Mouse (Mus musculus): Measurements from ENCODE around the gene Hus1b. TPM values are rescaled to one million over a fixed set of nuclear protein-coding genes. Genes with fewer than 3 reads are reported as not detected.

Gene Hus1b
- polyA plus RNA-seq, 1 experiment from 2014 or later, result not detected

DNA sequence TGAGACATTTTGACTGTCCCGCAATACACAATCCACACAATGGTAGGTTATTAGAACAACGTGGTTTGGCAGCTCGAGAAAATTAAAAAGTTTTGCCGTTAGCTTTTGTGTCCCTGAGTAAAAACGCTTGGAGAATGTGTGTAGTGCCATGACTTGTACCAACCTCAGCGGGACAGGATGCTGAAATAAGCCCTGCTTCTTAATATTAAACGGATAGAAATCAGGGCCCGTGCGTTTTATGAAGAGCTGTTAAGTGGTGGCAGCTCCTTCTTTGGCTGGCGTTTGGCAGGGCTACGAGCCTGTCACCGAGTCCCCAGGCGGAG, 37.7 kb upstream of the Hus1b start:
- peak overlapping the region; percentile 37 for H3K9ac ChIP-seq (ENCODE audit: low read length)

DNA sequence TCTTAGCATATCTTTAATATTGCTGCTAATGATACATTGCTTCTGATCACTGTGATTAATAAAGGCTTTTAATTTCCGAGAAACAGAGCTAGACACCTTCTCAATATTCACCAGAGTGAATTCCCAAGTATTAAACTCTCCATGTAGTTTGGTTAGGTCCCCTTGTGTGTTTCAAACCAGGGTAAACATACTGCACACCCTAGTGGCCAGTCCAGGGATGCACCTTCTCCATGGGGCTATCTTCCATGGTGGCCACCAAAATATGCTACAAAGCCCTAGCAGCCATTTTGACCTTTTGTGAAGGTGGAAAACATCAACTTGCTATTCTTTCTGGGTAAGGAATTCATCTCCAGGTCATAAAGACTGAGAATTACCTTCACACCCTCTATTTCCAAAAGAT, 34.1 kb upstream of the Hus1b start:
- Histone ChIP-seq H3K4me2 (ENCODE audit: low read depth) (no peak overlapping the region), H3K36me3 (ENCODE audit: control insufficient read depth, insufficient read depth, low read length) (no peaks in the 10 kb centered on the region), H3K4me1 (ENCODE audit: control insufficient read depth, insufficient read depth, low read length) (no peaks in the 10 kb centered on the region), H3K27ac (ENCODE audit: low read depth, low read length) (no peak overlapping the region), H3K4me3 (ENCODE audit: low read depth, low read length) (no peak overlapping the region), H3K9ac (ENCODE audit: low read length) (no peak overlapping the region), H3K27me3 (ENCODE audit: control insufficient read depth, insufficient read depth, low read length) (0 out of 2 replicates have a peak, but pooled peaks cover 4% of the 10 kb centered on the region), H3K9me3 (ENCODE audit: control insufficient read depth, low read length) (no peaks in the 10 kb centered on the region)
- WGBS, result 70% methylated on average over 1 of the region's 1 CpGs
- DNase-seq (ENCODE audit: low spot score) (no peak), ATAC-seq (ENCODE audit: insufficient read depth, low FRiP score, low TSS enrichment) (no peak)

More for the DNA sequence above, 37.7 kb upstream of the Hus1b start:
- H3K4me2 ChIP-seq (ENCODE audit: low read depth), result peak overlapping the region; percentile 53
- H3K27ac ChIP-seq (ENCODE audit: low read depth, low read length), result no peak overlapping the region
- no peaks in the 10 kb centered on the region for H3K36me3 ChIP-seq (ENCODE audit: control insufficient read depth, insufficient read depth, low read length)
- H3K27me3 ChIP-seq (ENCODE audit: control insufficient read depth, insufficient read depth, low read length), result 0 out of 2 replicates have a peak, but pooled peaks cover 5% of the 10 kb centered on the region
- DNase-seq (ENCODE audit: low spot score), result no peak
- H3K4me3 ChIP-seq (ENCODE audit: low read depth, low read length), result peak overlapping the region; percentile 27
- no peaks in the 10 kb centered on the region for H3K4me1 ChIP-seq (ENCODE audit: control insufficient read depth, insufficient read depth, low read length)
- no peaks in the 10 kb centered on the region for H3K9me3 ChIP-seq (ENCODE audit: control insufficient read depth, low read length)
- ATAC-seq (ENCODE audit: insufficient read depth, low FRiP score, low TSS enrichment), result no peak
- WGBS, result 21% methylated on average over 13 of the region's 13 CpGs

DNA sequence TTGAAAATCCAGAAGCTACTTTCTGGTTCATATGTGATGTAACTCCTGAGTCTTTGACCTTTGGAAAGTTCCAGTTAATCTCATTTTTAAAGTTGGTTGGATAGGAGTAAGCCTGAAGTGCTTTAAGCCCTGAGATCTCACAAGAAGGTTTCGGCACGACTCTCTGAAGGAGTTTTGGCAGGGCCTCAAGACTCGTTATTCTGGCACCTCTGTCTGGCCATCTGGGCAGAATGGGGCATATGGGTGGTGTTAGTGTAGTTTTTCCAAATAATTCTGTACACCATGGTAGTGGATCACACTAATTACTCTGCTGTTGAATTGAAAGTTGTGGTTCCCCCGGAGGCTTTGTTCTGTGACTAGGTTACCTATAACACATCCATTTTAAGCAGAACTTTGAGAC, 30.7 kb upstream of the Hus1b start:
- Histone ChIP-seq H3K4me1 (ENCODE audit: control insufficient read depth, insufficient read depth, low read length) (peaks cover 4% of the 10 kb centered on the region; the same call in 1 of the 2 replicates), H3K36me3 (ENCODE audit: control insufficient read depth, insufficient read depth, low read length) (no peaks in the 10 kb centered on the region), H3K9me3 (ENCODE audit: control insufficient read depth, low read length) (no peaks in the 10 kb centered on the region), H3K27ac (ENCODE audit: low read depth, low read length) (no peak overlapping the region), H3K9ac (ENCODE audit: low read length) (no peak overlapping the region), H3K27me3 (ENCODE audit: control insufficient read depth, insufficient read depth, low read length) (no peaks in the 10 kb centered on the region), H3K4me3 (ENCODE audit: low read depth, low read length) (no peak overlapping the region), H3K4me2 (ENCODE audit: low read depth) (no peak overlapping the region)
- no peak for DNase-seq (ENCODE audit: low spot score)
- 65% methylated on average over 4 of the region's 4 CpGs for WGBS
- ATAC-seq (ENCODE audit: insufficient read depth, low FRiP score, low TSS enrichment), result no peak

DNA sequence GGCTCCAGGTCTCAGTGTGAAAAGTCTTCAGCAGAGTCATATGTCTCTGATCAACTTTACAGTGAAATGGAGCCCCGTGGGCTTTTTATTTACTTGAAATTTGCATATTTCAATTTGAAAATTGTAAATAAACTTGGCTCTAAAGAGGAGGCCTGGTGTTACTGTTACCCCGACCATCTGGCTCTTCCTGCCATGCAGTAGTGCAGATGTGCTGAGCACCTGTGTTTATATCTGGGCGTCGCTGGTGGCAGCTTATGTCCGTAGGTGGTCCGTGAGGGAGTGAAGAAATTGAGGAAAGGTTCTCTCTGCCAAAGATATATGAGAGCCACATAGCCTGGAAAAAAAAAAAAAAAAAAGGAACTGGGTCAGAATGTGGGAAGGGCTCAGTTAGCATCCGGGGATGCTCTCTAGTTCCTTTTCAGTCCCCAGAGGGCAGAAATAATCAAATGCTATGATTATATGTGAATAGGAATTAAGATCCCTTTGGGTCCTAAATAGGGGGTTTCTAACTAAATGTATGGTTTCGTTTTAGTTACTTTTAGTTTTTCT, 29.1 kb upstream of the Hus1b start:
- DNase-seq (ENCODE audit: low spot score) (no peak), ATAC-seq (ENCODE audit: insufficient read depth, low FRiP score, low TSS enrichment) (no peak)
- WGBS, result 61% methylated on average over 8 of the region's 8 CpGs
- peaks cover 7% of the 10 kb centered on the region; the same call in 1 of the 2 replicates for H3K4me1 ChIP-seq (ENCODE audit: control insufficient read depth, insufficient read depth, low read length)
- no peak overlapping the region for H3K27ac ChIP-seq (ENCODE audit: low read depth, low read length)
- H3K9me3 ChIP-seq (ENCODE audit: control insufficient read depth, low read length), result no peaks in the 10 kb centered on the region
- no peak overlapping the region for H3K9ac ChIP-seq (ENCODE audit: low read length)
- no peak overlapping the region for H3K4me3 ChIP-seq (ENCODE audit: low read depth, low read length)
- no peaks in the 10 kb centered on the region for H3K27me3 ChIP-seq (ENCODE audit: control insufficient read depth, insufficient read depth, low read length)
- no peak overlapping the region for H3K4me2 ChIP-seq (ENCODE audit: low read depth)
- no peaks in the 10 kb centered on the region for H3K36me3 ChIP-seq (ENCODE audit: control insufficient read depth, insufficient read depth, low read length)

DNA sequence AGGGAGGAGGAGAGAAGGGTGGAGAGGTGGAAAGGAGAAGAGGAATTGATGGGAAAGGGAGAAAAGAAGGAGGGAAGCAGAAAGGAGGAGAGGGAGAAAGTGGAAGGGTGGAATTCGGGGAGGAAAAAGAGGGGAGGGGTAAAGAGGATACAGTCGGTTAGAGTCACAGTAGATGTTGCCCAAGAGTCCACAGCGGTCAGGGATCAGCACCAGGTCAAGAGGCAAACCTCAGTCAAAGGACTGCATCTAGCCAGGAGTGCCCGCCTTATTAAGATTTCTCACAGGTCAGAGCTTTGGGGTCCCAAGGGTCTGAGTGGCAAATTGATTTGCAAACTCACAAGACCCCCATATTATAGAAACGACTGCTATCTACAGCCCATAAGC, 26.7 kb upstream of the Hus1b start:
- H3K27me3 ChIP-seq (ENCODE audit: control insufficient read depth, insufficient read depth, low read length), result no peaks in the 10 kb centered on the region
- peak overlapping the region; percentile 88 for H3K4me3 ChIP-seq (ENCODE audit: low read depth, low read length)
- peaks cover 9% of the 10 kb centered on the region; the same call in 1 of the 2 replicates for H3K4me1 ChIP-seq (ENCODE audit: control insufficient read depth, insufficient read depth, low read length)
- WGBS, result 25% methylated on average over 5 of the region's 5 CpGs
- H3K9me3 ChIP-seq (ENCODE audit: control insufficient read depth, low read length), result no peaks in the 10 kb centered on the region
- DNase-seq (ENCODE audit: low spot score) (no peak), ATAC-seq (ENCODE audit: insufficient read depth, low FRiP score, low TSS enrichment) (peak; percentile 52)
- no peak overlapping the region for H3K27ac ChIP-seq (ENCODE audit: low read depth, low read length)
- H3K36me3 ChIP-seq (ENCODE audit: control insufficient read depth, insufficient read depth, low read length), result no peaks in the 10 kb centered on the region
- peak overlapping the region; percentile 57 for H3K4me2 ChIP-seq (ENCODE audit: low read depth)
- H3K9ac ChIP-seq (ENCODE audit: low read length), result peak overlapping the region; percentile 89

DNA sequence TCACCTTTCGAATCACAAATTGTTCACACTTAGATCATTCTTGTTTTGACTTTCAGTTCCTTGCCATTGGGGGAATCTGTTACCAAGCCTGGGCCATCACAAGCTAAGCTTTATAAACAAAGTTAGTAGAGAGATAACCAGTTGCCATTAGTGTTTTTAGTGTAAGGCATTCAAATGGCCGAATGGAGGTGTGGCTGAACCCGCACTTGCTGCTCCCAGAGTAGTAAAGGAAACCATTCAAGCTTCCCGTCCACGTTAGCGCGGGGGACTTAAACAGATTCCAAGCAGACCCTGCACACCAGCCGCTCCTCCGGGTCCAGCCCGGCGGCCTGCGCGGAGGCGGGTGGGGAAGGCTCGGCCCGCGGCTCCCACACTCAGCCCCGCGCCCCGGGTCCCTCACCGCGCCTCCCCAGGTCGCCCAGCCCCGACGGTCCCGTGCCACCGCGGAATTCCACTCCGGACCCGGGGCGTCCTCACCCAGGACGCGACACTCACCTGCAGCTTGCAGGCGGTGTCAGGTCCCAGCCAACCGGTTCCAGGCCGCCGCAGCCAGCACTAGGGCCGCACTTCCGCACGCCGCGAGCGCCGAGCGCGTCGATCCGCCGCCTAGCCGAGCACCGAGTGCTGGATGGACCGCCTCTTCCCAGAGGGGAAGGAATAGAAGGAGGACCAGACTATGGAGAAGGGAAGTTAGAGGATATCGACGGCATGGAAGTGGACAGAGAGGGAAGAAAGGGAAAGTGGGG, 26.1 kb upstream of the Hus1b start, which contains the start of the genes Exoc2 and Gm5447:
Gene Exoc2 (minus strand): TSS at position 593 of the 746 bp plus-strand sequence.
Gene Gm5447 (plus strand): TSS at position 704 of the 746 bp plus-strand sequence.
- Histone ChIP-seq H3K9me3 (ENCODE audit: control insufficient read depth, low read length) (no peaks in the 10 kb centered on the region), H3K4me2 (ENCODE audit: low read depth) (peak within 1 kb of the TSS; percentile 57), H3K4me3 (ENCODE audit: low read depth, low read length) (peak within 1 kb of the TSS; percentile 88), H3K4me1 (ENCODE audit: control insufficient read depth, insufficient read depth, low read length) (peaks cover 9% of the 10 kb centered on the region; the same call in 1 of the 2 replicates), H3K27ac (ENCODE audit: low read depth, low read length) (peak within 1 kb of the TSS; percentile 79), H3K9ac (ENCODE audit: low read length) (peak within 1 kb of the TSS; percentile 89), H3K27me3 (ENCODE audit: control insufficient read depth, insufficient read depth, low read length) (no peaks in the 10 kb centered on the region), H3K36me3 (ENCODE audit: control insufficient read depth, insufficient read depth, low read length) (no peaks in the 10 kb centered on the region)
- ATAC-seq (ENCODE audit: insufficient read depth, low FRiP score, low TSS enrichment) (peak; percentile 97), DNase-seq (ENCODE audit: low spot score) (peak; percentile 91)
- WGBS, result under 1% methylated on average over 53 of the region's 54 CpGs

DNA sequence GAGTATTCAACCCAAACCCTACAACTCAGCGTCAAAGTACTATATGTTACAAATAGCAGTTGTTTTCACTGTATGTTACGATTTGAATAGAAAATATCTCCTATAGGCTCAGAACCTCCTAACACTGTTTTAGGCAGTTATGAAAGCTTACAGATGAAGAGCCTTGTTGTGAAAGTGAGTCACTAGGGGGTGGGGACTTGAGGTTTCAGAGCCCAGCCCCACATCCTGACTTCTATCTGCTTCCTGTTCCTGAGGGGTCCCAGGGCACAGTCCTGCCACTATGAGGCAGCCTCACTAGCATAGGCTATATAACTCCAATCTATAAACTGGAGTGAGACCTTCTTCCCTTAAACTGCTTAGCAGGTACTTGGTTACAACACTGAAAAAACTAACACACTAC, 24.5 kb upstream of the Hus1b start:
- DNase-seq (ENCODE audit: low spot score), result no peak
- H3K27ac ChIP-seq (ENCODE audit: low read depth, low read length), result no peak overlapping the region
- peaks cover 9% of the 10 kb centered on the region; the same call in 1 of the 2 replicates for H3K4me1 ChIP-seq (ENCODE audit: control insufficient read depth, insufficient read depth, low read length)
- no peak overlapping the region for H3K9ac ChIP-seq (ENCODE audit: low read length)
- no peak overlapping the region for H3K4me2 ChIP-seq (ENCODE audit: low read depth)
- ATAC-seq (ENCODE audit: insufficient read depth, low FRiP score, low TSS enrichment), result no peak
- H3K36me3 ChIP-seq (ENCODE audit: control insufficient read depth, insufficient read depth, low read length), result no peaks in the 10 kb centered on the region
- H3K4me3 ChIP-seq (ENCODE audit: low read depth, low read length), result no peak overlapping the region
- H3K9me3 ChIP-seq (ENCODE audit: control insufficient read depth, low read length), result no peaks in the 10 kb centered on the region
- H3K27me3 ChIP-seq (ENCODE audit: control insufficient read depth, insufficient read depth, low read length), result no peaks in the 10 kb centered on the region
- WGBS, result 91% methylated on average over 2 of the region's 2 CpGs

DNA sequence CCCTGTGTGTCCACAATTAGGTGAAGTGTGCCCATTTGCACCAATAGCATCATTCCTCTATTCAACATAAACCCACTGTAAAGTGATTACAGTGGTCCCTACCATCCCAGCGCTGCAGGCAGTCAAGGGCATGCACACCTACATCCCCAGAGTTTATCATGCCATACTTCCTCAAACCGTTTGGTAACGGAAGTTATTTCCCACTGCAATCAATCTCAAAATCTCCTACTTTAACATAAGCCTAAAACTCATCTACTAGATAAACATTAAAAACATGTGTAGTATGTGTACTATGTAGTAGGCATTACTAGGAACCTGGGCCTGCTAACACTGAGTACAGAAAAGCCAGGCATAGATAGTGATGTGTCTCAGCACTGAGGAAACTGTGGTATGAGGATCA, 23.5 kb upstream of the Hus1b start:
- H3K4me1 ChIP-seq (ENCODE audit: control insufficient read depth, insufficient read depth, low read length), result peaks cover 16% of the 10 kb centered on the region
- WGBS, result 94% methylated on average over 3 of the region's 3 CpGs
- ATAC-seq (ENCODE audit: insufficient read depth, low FRiP score, low TSS enrichment) (no peak), DNase-seq (ENCODE audit: low spot score) (no peak)
- H3K4me2 ChIP-seq (ENCODE audit: low read depth), result no peak overlapping the region
- no peaks in the 10 kb centered on the region for H3K27me3 ChIP-seq (ENCODE audit: control insufficient read depth, insufficient read depth, low read length)
- H3K36me3 ChIP-seq (ENCODE audit: control insufficient read depth, insufficient read depth, low read length), result no peaks in the 10 kb centered on the region
- H3K4me3 ChIP-seq (ENCODE audit: low read depth, low read length), result no peak overlapping the region
- H3K9me3 ChIP-seq (ENCODE audit: control insufficient read depth, low read length), result no peaks in the 10 kb centered on the region
- H3K27ac ChIP-seq (ENCODE audit: low read depth, low read length), result no peak overlapping the region
- no peak overlapping the region for H3K9ac ChIP-seq (ENCODE audit: low read length)

DNA sequence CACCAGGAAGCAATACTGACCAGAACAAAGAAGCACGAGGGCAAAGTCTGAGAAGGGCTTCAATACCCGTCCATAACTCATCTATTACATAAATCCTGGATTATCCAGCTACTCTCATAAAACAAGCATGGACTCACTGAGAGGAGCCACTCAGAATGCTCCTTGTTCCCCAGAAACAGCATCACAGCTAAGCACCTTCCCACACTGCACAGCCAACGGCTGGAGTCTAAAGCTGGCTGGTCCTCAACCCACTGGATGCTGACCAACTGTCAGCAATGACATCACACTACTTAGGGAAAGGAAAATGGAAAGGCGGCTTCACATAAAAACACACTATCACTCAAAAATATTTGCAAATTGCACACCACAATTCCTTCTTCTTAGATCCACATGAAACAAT, 20.8 kb upstream of the Hus1b start:
- ATAC-seq (ENCODE audit: insufficient read depth, low FRiP score, low TSS enrichment) (no peak), DNase-seq (ENCODE audit: low spot score) (no peak)
- Histone ChIP-seq H3K4me1 (ENCODE audit: control insufficient read depth, insufficient read depth, low read length) (peaks cover 12% of the 10 kb centered on the region), H3K27me3 (ENCODE audit: control insufficient read depth, insufficient read depth, low read length) (no peaks in the 10 kb centered on the region), H3K4me3 (ENCODE audit: low read depth, low read length) (no peak overlapping the region), H3K27ac (ENCODE audit: low read depth, low read length) (no peak overlapping the region), H3K4me2 (ENCODE audit: low read depth) (no peak overlapping the region), H3K9ac (ENCODE audit: low read length) (no peak overlapping the region), H3K9me3 (ENCODE audit: control insufficient read depth, low read length) (no peaks in the 10 kb centered on the region), H3K36me3 (ENCODE audit: control insufficient read depth, insufficient read depth, low read length) (no peaks in the 10 kb centered on the region)
- WGBS, result 66% methylated on average over 4 of the region's 4 CpGs

Measured in neural tube, embryonic 11.5 days (tissue).